Mouse (Mus musculus) kidney, postnatal 10 days (tissue): ENCODE measurements around the gene Zfp638.
"Not testable (repeated sequence)": the region's sequence is repeated elsewhere in the genome, so short reads cannot be mapped to it uniquely, and the experiment has no call there.

Experiments used
- DNase-seq: peaks from one replicate; pipeline ENCODE4 v3.0.0; 2021; ENCODE audit warnings: mixed read lengths

Zfp638 gene

GRCm38 (mm10) chr6:84014961-84015683 lies 148.2 kb downstream of the Zfp638 start:
- peak; percentile 83 for DNase-seq

GRCm38 (mm10) chr6:84016851-84017250 lies 149.9 kb downstream of the Zfp638 start:
- DNase-seq = no peak

- DNase-seq = no peak
Measured at GRCm38 (mm10) chr6:84017392-84017791, 150.5 kb downstream of the Zfp638 start.

- peak; percentile 83 for DNase-seq
Measured at GRCm38 (mm10) chr6:84018906-84019550, 152.1 kb downstream of the Zfp638 start.

GRCm38 (mm10) chr6:84020002-84020401 lies 153.1 kb downstream of the Zfp638 start:
- no peak for DNase-seq

GRCm38 (mm10) chr6:84021990-84022389 lies 155.1 kb downstream of the Zfp638 start:
- DNase-seq = no peak

- DNase-seq = no peak
Measured at GRCm38 (mm10) chr6:84025636-84026035, 158.7 kb downstream of the Zfp638 start.

- no peak for DNase-seq
Measured at GRCm38 (mm10) chr6:84028791-84029190, 161.9 kb downstream of the Zfp638 start.

- DNase-seq = no peak
Measured at GRCm38 (mm10) chr6:84029775-84030174, 162.9 kb downstream of the Zfp638 start.

GRCm38 (mm10) chr6:84032516-84032915 lies 165.6 kb downstream of the Zfp638 start:
- DNase-seq = not testable (repeated sequence)
